ENCODE assay signal across 22 mouse cellular contexts in genomic region chr3:35699266-35699665, GRCm38 (mm10). TPM values are rescaled to one million over a fixed set of nuclear protein-coding genes. Genes with fewer than 3 reads are reported as not detected.
DNase-seq lines count a peak whose midpoint lies in the region; ATAC-seq and TF ChIP-seq lines count a peak whose summit lies in the region.
"Had no signal": no experiment of that assay in that cellular context is flagged by ENCODE, and none has a peak within 500 bp of the region (broad histone marks: within the 10 kb centered on the region; RNA-seq: fewer than 3 reads in every experiment).

No protein-coding gene starts in this region.

- no peak for TF ChIP-seq POLR2A in small intestine, adult 2 months (IDR thresholded peaks at IDR 0.05; ENCODE audit: low read depth, low read length)

- no peak for DNase-seq in layer of hippocampus, adult 9-10 months (ENCODE audit: low spot score)
- DNase-seq: adrenal gland, adult 2 months; adrenal gland, postnatal 25 days; cerebellum, adult 2 months; cerebellum, postnatal 10 days; gastrocnemius, postnatal 14 days; heart, adult 2 months; heart, postnatal 14 days had no signal

- H3K27me3 ChIP-seq in intestine, postnatal 0 days (replicated peaks; ENCODE audit: control insufficient read depth, insufficient read depth, low read length), result no peaks in the 10 kb centered on the region
- H3K27me3 ChIP-seq in intestine, embryonic 15.5 days (replicated peaks), result no peaks in the 10 kb centered on the region
- no peaks in the 10 kb centered on the region for H3K27me3 ChIP-seq in liver, embryonic 12.5 days (replicated peaks)
- no peaks in the 10 kb centered on the region for H3K27me3 ChIP-seq in liver, embryonic 16.5 days (ENCODE audit: control insufficient read depth, insufficient read depth, low read depth, low read length)
- no peaks in the 10 kb centered on the region for H3K27me3 ChIP-seq in small intestine, adult 2 months (ENCODE audit: control insufficient read depth, insufficient read depth, low read length)
- H3K27me3 ChIP-seq: embryonic facial prominence, embryonic 12.5 days; forebrain, embryonic 12.5 days; heart, embryonic 15.5 days; hindbrain, embryonic 15.5 days had no signal

- H3K4me2 ChIP-seq in intestine, postnatal 0 days (replicated peaks; ENCODE audit: low read depth), result no peak overlapping the region
- H3K4me2 ChIP-seq in intestine, embryonic 15.5 days (replicated peaks), result no peak overlapping the region
- no peak overlapping the region for H3K4me2 ChIP-seq in liver, embryonic 12.5 days
- no peak overlapping the region for H3K4me2 ChIP-seq in liver, embryonic 16.5 days (ENCODE audit: low read depth, low read length)
- H3K4me2 ChIP-seq: embryonic facial prominence, embryonic 12.5 days; forebrain, embryonic 12.5 days; heart, embryonic 11.5 days; heart, embryonic 15.5 days; hindbrain, embryonic 15.5 days had no signal

- H3K9me3 ChIP-seq in intestine, postnatal 0 days (ENCODE audit: control insufficient read depth), result no peaks in the 10 kb centered on the region
- no peaks in the 10 kb centered on the region for H3K9me3 ChIP-seq in intestine, embryonic 15.5 days
- no peaks in the 10 kb centered on the region for H3K9me3 ChIP-seq in liver, embryonic 12.5 days (replicated peaks)
- H3K9me3 ChIP-seq in liver, embryonic 16.5 days (replicated peaks; ENCODE audit: control insufficient read depth, low read length), result no peaks in the 10 kb centered on the region
- H3K9me3 ChIP-seq: embryonic facial prominence, embryonic 12.5 days; forebrain, embryonic 12.5 days; heart, embryonic 15.5 days; hindbrain, embryonic 15.5 days had no signal

- TF ChIP-seq CTCF in intestine, postnatal 0 days (IDR thresholded peaks at IDR 0.05; ENCODE audit: low read depth), result no peak
- TF ChIP-seq CTCF in small intestine, adult 2 months (IDR thresholded peaks at IDR 0.05; ENCODE audit: extremely low read depth, insufficient read length, insufficient replicate concordance, low read depth, low read length), result no peak

- ATAC-seq in intestine, postnatal 0 days, result no peak
- ATAC-seq in intestine, embryonic 15.5 days, result no peak
- ATAC-seq in liver, embryonic 12.5 days, result peak; percentile 57
- ATAC-seq in liver, embryonic 16.5 days (ENCODE audit: low read depth), result peak; percentile 39; the same call in 1 of the 2 replicates
- no peak for ATAC-seq in inflammation-experienced regulatory T-cells, adult 6 months
- no peak for ATAC-seq in activated CD4-positive, CD25-positive, alpha-beta regulatory T cell, adult 4 months
- ATAC-seq: forebrain, embryonic 16.5 days; Patski had no signal

- 77% methylated on average over 2 of the region's 2 CpGs for WGBS in intestine, postnatal 0 days
- WGBS in intestine, embryonic 15.5 days, result 85% methylated on average over 2 of the region's 2 CpGs
- 65% methylated on average over 2 of the region's 2 CpGs for WGBS in liver, embryonic 12.5 days (ENCODE audit: insufficient replicate concordance)
- WGBS in liver, embryonic 16.5 days (ENCODE audit: insufficient replicate concordance), result 34% methylated on average over 2 of the region's 2 CpGs
- 71% methylated on average over 2 of the region's 2 CpGs for WGBS in small intestine, adult 2 months

- H3K36me3 ChIP-seq in intestine, postnatal 0 days (ENCODE audit: control insufficient read depth, insufficient read depth), result no peaks in the 10 kb centered on the region
- H3K36me3 ChIP-seq in intestine, embryonic 15.5 days, result no peaks in the 10 kb centered on the region
- H3K36me3 ChIP-seq in liver, embryonic 12.5 days, result no peaks in the 10 kb centered on the region
- H3K36me3 ChIP-seq in liver, embryonic 16.5 days (ENCODE audit: control insufficient read depth, insufficient read depth), result no peaks in the 10 kb centered on the region
- H3K36me3 ChIP-seq in small intestine, adult 2 months (ENCODE audit: control insufficient read depth, insufficient read depth, low read length), result no peaks in the 10 kb centered on the region
- H3K36me3 ChIP-seq: embryonic facial prominence, embryonic 12.5 days; forebrain, embryonic 12.5 days; heart, embryonic 15.5 days; hindbrain, embryonic 15.5 days had no signal

- no peak overlapping the region for H3K9ac ChIP-seq in intestine, postnatal 0 days (ENCODE audit: low read depth, low read length)
- no peak overlapping the region for H3K9ac ChIP-seq in intestine, embryonic 15.5 days
- no peak overlapping the region for H3K9ac ChIP-seq in liver, embryonic 12.5 days
- no peak overlapping the region for H3K9ac ChIP-seq in liver, embryonic 16.5 days (ENCODE audit: low read depth, low read length)
- H3K9ac ChIP-seq: embryonic facial prominence, embryonic 12.5 days; forebrain, embryonic 12.5 days; heart, embryonic 15.5 days; hindbrain, embryonic 15.5 days had no signal

- no peak overlapping the region for H3K4me3 ChIP-seq in intestine, postnatal 0 days (ENCODE audit: low read depth, low read length)
- no peak overlapping the region for H3K4me3 ChIP-seq in intestine, embryonic 15.5 days (replicated peaks)
- H3K4me3 ChIP-seq in liver, embryonic 12.5 days, result no peak overlapping the region
- no peak overlapping the region for H3K4me3 ChIP-seq in liver, embryonic 16.5 days (ENCODE audit: low read depth, low read length)
- no peak overlapping the region for H3K4me3 ChIP-seq in small intestine, adult 2 months (ENCODE audit: low read depth, low read length)
- H3K4me3 ChIP-seq: embryonic facial prominence, embryonic 12.5 days; forebrain, embryonic 12.5 days; heart, adult 2 months; heart, embryonic 15.5 days; hindbrain, embryonic 15.5 days had no signal

- peaks cover 4% of the 10 kb centered on the region; the same call in 1 of the 2 replicates for H3K4me1 ChIP-seq in intestine, postnatal 0 days (replicated peaks; ENCODE audit: control insufficient read depth, insufficient read depth, low read length)
- H3K4me1 ChIP-seq in intestine, embryonic 15.5 days (replicated peaks), result no peaks in the 10 kb centered on the region
- H3K4me1 ChIP-seq in liver, embryonic 12.5 days, result peaks cover 6% of the 10 kb centered on the region
- no peaks in the 10 kb centered on the region for H3K4me1 ChIP-seq in liver, embryonic 16.5 days (ENCODE audit: control insufficient read depth, low read depth, low read length)
- peaks cover 17% of the 10 kb centered on the region; the same call in 1 of the 2 replicates for H3K4me1 ChIP-seq in small intestine, adult 2 months (ENCODE audit: control insufficient read depth, insufficient read depth, insufficient read length, low read length)
- H3K4me1 ChIP-seq: embryonic facial prominence, embryonic 12.5 days; forebrain, embryonic 12.5 days; heart, embryonic 15.5 days; hindbrain, embryonic 15.5 days had no signal

- H3K27ac ChIP-seq in intestine, postnatal 0 days (ENCODE audit: low read depth, low read length), result peak overlapping the region; percentile 50; the same call in 1 of the 2 replicates
- no peak overlapping the region for H3K27ac ChIP-seq in intestine, embryonic 15.5 days
- no peak overlapping the region for H3K27ac ChIP-seq in liver, embryonic 12.5 days
- H3K27ac ChIP-seq in liver, embryonic 16.5 days (ENCODE audit: low read length), result no peak overlapping the region
- peak overlapping the region; percentile 68 for H3K27ac ChIP-seq in small intestine, adult 2 months (ENCODE audit: insufficient read depth, low read depth, low read length)
- H3K27ac ChIP-seq: embryonic facial prominence, embryonic 12.5 days; forebrain, embryonic 12.5 days; heart, adult 2 months; heart, embryonic 15.5 days; hindbrain, embryonic 15.5 days had no signal

RNA-seq across cellular contexts. Expression of gene Atp11b, which starts 54.6 kb away (rescaled TPM):
- 27.3 and 28.8 TPM in 2 replicates for polyA plus RNA-seq in intestine, postnatal 0 days (2015; fragmentation: Nextera tagmentation; extraction: Ambion mirVana)
- polyA plus RNA-seq in intestine, embryonic 15.5 days (2015; fragmentation: Nextera tagmentation; extraction: Ambion mirVana), result 43.2 and 44.4 TPM in 2 replicates
- 27.8 and 28.5 TPM in 2 replicates for polyA plus RNA-seq in liver, embryonic 12.5 days (2016; fragmentation: Nextera tagmentation; extraction: Ambion mirVana)
- polyA plus RNA-seq in liver, embryonic 16.5 days (2015; fragmentation: Nextera tagmentation; extraction: Ambion mirVana), result 13.4 and 16.0 TPM in 2 replicates
- 8.7 and 25.9 TPM in 2 replicates for polyA plus RNA-seq in small intestine, adult 2 months (2012; rRNA removed)
- polyA plus RNA-seq in inflammation-experienced regulatory T-cells, adult 6 months (2017; shearing (Covaris generic)), result 10 to 100 TPM; 51.2 to 60.5 (median 53.6) TPM
- 10 to 100 TPM; 49.9 to 69.1 TPM for polyA plus RNA-seq in activated CD4-positive, CD25-positive, alpha-beta regulatory T cell, adult 4 months (2017; shearing (Covaris generic))

Comparison
In these comparisons a context has a peak if more than half of its experiments do, and no peak if none do; other contexts are left out.
1. H3K27ac ChIP-seq: peak in intestine, postnatal 0 days (single experiment) and small intestine, adult 2 months (single experiment); none in intestine, embryonic 15.5 days (single experiment), liver, embryonic 12.5 days (single experiment) and liver, embryonic 16.5 days (single experiment).
2. ATAC-seq: peak in liver, embryonic 12.5 days (single experiment) and liver, embryonic 16.5 days (single experiment); none in intestine, postnatal 0 days (single experiment), intestine, embryonic 15.5 days (single experiment), inflammation-experienced regulatory T-cells, adult 6 months (single experiment) and activated CD4-positive, CD25-positive, alpha-beta regulatory T cell, adult 4 months (single experiment).